Mouse (Mus musculus): ENCODE measurements around the gene Arhgef19.

The Arhgef19 gene

DNA sequence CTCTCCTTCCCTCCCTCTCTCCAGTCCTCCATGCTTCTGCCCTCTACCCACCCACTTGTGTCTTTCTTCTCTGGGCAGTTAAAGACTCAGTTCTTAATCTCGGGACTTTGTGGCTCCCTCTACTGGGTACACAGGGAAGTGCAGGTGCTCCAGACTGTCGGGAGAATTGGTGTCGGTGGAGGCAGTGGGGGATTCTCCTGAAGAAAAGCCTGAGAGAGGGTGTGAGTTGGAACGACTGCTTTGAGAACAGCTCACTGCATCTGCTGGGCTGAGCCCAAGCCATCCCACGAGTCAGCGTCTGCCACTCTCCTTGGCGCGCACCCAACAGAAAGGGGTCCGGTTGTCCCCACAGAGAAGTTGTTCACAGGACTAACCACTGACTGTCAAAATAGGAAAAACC is 28.5 kb downstream of the Arhgef19 start:
- peak; percentile 20 to 41 for DNase-seq

DNA sequence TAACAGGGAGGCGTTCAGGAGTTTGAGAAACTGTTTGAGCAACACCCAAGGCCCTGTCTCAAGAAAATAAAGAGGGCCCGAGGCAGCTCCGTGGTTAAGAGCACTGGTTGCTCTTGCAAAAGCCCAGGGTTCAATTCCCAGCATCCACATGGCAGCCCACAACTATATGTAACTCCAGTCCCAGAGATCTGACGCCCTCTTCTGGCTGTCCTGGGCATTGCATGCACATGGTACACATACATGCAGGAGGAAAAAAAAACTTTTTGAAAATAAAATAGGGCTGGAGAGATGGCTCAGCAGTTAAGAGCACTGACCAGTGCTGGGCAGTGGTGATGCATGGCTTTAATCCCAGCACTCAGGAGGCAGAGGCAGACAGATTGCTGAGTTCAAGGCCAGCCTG is 29.1 kb downstream of the Arhgef19 start:
- DNase-seq: no peak

GRCm38 (mm10) chr4:141269080-141269479 is 29.8 kb downstream of the Arhgef19 start:
- DNase-seq: no peak

- DNase-seq: no peak
Observed at GRCm38 (mm10) chr4:141270201-141270940, 31.1 kb downstream of the Arhgef19 start.

DNA sequence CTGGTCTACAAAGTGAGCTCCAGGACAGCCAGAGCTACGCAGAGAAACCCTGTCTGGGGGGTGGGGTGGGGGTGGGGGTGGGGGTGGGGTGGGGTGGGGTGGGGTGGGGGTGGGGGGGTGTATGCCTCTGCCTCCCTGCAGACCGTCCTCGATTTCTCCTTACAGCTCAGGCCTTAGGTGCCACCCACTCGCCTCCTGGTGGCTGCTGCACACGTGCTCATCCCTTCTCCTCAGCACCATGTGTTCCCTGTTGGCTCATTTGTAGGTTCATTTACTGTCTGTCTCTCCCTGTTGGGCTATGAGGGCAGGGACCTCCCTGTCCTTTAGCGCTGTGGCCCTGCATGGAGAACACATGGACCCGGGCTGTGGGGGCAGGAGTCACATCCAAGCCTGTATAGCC is 31.9 kb downstream of the Arhgef19 start:
- no peak for DNase-seq

- DNase-seq: no peak
Observed at GRCm38 (mm10) chr4:141271721-141272120, 32.4 kb downstream of the Arhgef19 start.

- DNase-seq: no peak
Observed at GRCm38 (mm10) chr4:141272878-141273277, 33.6 kb downstream of the Arhgef19 start.

DNA sequence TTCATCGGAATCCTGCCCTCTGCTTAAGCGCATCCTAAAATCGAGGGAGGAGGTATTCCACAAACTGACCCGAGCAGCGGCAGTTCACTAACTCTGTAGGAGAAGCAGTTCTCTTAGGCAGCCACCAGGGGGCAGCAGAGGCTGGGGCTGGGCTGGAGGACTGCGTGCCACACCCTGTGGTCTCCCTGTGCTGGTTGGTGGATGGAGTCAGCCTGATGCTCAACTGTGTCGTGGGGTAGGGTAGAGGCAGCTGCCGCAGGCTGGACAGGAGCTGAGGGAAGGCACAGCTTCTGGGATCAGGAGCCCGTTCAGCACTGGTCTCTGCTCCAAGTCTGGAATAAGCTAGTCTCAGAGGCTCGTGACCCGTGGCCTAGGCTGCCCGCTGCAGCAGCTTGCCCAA is 34.0 kb downstream of the Arhgef19 start:
- DNase-seq: peak; percentile 66

DNA sequence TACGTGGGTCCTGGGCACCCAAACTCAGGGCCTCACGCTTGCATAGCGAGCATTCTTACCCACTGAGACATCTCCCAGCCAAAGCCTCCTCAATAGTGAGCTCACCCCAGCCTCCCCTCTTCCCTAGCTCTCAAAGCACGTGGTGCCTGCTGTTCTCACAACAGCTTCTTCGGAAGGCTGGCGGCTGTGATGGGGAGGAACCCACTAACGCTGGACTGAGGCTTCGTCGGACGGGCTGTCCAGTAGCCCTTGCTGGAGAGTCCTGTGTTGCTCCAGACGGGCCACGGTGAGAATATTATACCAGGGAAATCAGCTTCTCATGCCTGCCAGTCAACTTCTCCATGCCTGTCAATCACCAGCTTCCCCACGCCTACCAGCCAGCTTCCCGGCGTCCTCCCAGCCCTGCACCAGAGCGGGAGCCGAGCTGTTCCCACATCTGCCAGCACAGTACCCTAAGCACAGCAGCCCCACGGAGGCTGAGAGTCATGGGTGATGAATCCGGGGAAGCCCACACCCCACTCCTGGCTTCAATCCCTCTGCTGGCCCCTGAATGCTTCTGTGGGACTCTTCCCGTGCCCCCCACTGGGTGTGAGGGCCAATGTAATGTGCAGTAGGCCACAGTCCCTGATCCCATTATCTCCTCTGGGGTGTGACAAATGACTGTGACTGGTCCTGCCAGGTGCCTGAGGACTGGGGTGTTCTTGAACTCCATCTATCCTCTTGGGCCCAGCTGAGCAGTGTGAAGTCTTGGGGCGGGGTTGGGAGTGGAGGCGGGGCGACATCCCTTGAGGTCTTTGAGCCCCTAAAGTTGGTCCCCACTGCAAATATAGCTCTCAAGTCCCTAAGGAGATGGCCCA is 35.4 kb downstream of the Arhgef19 start:
- no peak for DNase-seq

DNA sequence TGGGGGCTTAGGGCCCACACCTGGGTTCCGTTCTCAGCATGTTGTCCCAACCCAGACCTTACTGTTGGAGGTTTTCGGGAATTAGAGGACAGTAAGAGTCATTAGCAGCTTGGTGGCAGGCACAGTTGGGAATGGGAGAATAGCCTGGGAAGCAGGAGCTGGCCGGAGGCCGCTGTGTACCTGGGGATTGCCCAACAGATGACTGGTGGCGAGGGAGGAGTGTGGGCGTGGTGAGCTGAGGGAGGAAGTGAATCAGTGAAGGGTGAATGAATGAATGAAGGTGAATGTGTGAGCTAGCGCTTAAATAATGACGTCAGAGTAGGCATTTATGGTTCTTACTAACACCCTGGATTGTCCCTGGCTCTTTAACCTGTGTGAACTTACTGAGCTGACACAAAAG is 37.9 kb downstream of the Arhgef19 start:
- no peak for DNase-seq

- no peak for DNase-seq
Observed at GRCm38 (mm10) chr4:141278154-141278553, 38.9 kb downstream of the Arhgef19 start.

DNA sequence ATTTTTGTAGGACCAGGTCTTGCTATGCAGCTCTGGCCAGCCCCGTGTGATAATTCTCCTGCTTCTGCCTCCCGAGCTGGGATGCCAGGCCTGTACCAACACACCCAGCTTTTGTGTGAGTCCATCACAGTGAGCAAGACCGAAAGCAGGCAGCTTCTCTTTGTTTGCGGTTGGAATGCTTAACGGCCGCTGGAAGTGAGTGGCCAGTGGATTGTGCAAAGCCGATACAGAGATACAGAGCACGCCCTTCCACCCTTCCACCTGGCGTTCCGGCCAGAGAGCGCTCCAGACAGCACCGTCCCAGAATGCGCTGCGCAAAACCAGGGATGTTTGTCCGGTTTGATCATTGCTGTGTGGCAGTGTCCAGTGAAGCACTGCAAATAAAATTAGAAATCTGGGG is 40.0 kb downstream of the Arhgef19 start:
- DNase-seq: no peak

DNA sequence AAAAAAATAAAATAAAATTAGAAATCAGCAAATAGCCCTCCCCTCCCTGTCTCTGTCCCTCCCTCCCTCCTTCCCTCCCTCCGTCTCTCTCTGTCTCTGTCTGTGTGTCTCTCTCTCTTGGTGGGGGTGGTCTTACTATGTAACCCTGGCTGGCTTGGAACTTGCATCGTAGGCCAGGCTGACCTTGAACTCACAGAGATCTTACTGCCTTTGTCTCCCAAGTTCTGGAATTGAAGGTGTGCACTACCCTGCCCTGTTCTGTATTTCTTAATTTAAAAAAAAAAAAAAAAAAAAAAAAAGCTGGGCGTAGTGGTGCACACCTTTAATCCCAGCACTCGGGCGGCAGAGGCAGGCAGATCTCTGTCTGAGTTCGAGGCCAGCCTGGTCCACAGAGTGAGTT is 40.5 kb downstream of the Arhgef19 start:
- no peak for DNase-seq

- DNase-seq: no peak
Observed at GRCm38 (mm10) chr4:141280471-141280870, 41.2 kb downstream of the Arhgef19 start.

DNA sequence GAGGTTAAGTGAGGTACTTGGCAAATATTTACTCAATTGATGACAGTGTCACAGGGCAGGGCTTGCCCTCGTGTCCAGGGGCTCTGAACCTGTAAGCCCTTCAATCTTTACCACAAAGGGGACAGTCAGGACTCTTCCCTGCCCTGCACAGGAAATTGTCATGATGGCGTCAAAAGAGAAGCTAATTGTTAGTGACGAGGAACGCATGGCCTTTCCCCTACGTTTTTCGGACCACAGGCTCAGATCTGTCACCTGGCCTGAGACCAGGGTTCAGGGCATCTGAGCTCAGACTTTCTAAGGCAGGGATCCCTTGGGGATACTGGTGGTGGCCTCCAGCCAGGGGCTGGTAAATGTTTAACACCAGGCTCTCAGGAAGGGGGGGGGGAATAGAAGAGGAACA is 41.9 kb downstream of the Arhgef19 start:
- DNase-seq: no peak

- no peak for DNase-seq
Observed at GRCm38 (mm10) chr4:141281578-141281977, 42.3 kb downstream of the Arhgef19 start.

DNA sequence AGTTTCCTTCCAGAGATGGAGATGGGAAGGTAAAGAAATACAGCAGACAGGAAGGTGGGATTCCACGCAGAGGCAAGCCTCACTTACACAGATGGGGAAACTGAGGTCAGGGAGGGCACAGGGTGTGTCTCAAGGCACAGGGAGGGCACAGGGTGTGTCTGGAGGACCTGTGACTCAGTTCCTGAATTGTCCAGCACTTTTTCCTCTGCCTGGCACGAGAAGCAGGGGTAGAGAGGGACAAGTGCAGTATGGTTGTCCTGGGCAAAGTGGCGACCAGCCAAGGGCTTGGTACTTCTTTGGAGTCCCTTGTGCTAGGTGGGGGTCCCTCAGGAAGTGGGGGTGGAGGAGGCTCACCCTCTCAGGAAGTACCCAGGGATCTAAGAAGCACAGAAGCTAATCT is 42.8 kb downstream of the Arhgef19 start:
- DNase-seq: no peak

- no peak for DNase-seq
Observed at GRCm38 (mm10) chr4:141282623-141283022, 43.3 kb downstream of the Arhgef19 start.

DNA sequence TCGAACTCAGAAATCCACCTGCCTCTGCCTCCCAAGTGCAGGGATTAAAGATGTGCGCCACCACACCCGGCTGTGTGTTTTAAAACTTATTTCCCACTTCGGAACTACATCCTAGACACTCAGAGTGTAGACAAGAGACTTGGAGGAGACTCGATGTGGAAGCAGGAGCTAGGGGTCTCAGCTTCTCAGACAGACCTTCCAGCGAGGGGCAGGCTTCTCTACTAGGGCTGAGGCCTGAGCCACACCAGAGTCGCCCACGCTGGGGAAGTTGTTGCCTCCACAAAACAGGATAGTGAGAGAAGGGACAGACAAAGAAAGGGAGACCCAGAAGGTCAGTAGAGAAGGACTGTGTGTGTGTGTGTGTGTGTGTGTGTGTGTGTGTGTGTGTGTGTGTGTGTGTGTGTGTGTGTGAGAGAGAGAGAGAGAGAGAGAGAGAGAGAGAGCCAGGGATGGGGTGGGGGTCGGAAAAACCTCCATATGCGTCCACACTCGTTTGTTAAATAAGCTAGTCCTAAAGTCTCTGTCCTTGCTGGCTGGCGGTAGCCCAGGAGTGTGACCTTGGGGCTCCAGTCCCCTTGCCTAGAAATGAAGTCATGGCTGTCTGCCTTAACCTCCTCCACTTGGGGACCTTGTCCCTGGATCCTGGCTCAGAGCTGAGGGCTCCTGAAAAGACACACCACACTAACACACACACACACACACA is 44.0 kb downstream of the Arhgef19 start:
- no peak for DNase-seq

DNA sequence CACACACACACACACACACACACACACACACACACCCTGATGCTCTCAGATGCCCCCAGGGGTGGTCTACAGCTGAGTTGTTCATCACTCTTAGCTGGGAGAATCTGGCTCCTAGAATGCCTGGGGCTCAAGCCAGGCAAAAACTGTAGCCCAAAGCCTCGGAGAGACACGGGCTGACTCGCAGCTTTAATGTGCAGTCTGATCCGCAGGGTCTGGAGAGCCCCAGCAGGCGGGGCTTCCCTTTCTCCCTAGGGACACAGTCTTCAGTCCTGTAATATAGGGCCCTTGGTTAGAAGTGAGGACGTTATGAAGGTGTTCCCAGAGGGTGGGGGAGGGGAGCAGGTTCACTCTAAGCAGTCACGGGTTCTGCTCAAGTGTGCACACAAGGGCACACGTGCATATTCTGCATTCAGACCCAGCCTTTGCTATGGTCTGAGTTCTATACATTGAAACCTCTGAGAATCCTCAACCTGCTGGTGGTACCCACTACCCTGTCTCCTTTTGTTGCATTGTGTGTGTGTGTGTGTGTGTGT is 44.6 kb downstream of the Arhgef19 start:
- DNase-seq: no peak

DNA sequence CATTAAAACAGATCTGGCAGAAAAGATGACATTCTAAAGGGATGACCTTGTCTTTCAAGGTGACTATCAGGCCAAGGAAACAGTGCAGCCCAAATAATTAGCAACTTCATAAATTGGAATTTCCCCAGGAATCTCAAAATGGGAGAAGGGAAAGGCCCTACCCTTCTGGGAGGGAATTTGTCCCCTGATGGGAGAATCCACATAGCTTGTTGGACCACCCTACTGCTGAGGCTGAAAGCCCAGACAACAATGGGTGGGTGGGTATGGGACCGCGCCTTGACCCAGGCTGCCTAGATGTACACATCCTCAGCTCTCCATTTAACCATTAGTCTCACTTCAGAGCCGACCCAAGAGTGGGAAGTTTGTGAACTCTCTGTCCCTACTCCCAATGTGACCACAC is 45.2 kb downstream of the Arhgef19 start:
- no peak for DNase-seq

DNA sequence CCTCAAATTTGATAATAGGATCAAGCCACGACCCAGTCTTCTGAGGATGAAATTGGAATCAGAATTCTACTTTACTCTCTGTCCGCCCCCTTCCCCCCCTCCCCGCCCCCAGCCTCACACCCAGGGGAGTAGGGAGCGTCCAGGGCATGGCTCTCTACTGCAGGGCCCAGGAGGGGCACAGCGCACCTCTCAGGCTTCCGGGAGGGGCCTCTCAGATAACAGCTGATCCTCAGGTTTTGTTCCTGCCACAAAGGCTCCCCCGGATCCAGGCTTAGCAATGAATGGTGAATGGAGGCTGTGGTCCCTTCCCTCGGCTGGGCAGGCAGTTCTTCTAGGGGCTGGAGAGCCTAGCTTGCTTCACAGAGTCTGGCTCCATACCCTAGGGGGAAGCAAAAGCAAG is 45.8 kb downstream of the Arhgef19 start:
- no peak for DNase-seq

DNA sequence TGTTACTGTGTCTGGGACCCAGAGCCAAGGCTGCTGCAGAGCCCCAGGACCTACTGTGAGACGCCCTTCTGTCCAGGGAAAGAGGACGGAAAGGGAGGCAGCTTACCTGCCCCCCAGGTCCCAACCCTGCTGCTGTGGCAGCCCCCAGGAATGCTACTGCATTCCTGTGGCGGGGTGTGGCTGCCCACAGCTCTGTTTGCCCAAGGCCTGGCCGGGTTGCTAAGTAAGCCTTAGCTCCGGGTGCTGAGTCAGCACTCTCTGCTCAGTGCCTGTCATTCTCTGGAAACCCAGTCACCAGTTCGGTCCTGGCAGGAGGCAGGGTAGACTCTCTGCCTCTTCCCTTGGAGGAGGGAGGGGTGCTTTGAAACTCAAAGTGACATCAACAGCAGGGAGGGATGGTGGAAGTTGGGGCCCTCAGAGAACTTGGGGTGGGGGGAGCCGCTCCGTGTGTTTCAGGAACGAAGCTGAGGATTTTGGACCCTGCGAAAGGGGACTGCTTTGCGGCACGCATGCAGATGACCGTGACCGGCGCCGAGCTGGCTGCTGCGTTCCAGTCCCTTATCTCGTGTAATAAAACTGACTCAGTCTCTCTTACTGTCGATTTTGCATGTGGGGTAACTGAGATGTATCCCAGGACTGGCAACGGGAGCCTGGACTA is 47.7 kb downstream of the Arhgef19 start:
- no peak for DNase-seq
